Comparison of ENCODE assay signal across 30 mouse cellular contexts in the genomic region with DNA sequence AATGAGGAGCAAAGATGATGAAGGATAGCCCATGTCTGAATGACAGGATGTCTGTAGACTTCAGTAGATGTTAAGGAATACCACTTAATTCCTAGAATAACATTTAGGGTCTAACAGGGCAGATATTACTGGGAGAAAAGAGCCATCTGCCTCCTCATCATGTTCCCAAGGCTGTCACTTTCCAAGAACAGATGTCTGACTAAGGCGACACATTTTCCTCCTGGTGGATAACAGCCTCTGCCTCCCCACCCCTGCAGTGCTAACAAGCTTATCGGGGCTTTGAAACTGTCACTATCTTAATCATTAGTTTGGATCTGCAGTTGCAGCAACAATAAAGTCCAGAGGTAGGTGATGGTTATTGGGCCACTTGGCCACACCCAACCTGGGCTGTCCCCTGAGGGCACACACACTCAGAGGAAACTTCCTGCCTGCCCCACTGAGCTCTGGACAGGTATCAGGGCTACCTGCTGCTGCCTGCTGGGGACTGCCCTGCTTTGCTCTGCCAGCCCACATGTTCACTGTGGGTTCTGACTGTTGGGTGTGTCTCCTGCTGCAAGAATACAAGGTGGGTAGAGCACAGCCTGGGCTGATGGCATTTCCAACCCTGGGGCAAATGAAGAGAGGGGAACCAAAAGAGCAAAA. TPM values are rescaled to one million over a fixed set of nuclear protein-coding genes. Genes with fewer than 3 reads are reported as not detected.
DNase-seq lines count a peak whose midpoint lies in the region; ATAC-seq and TF ChIP-seq lines count a peak whose summit lies in the region.
"Had no signal": no experiment of that assay in that cellular context is flagged by ENCODE, and none has a peak within 500 bp of the region (broad histone marks: within the 10 kb centered on the region; RNA-seq: fewer than 3 reads in every experiment).

No protein-coding gene starts in this region.

- peaks cover 7% of the 10 kb centered on the region for H3K27me3 ChIP-seq in G1E (ENCODE audit: insufficient read depth, low read length)

- no peak for TF ChIP-seq CTCF in layer of hippocampus, adult 2 months (conservative IDR thresholded peaks at IDR 0.05)
- no peak for TF ChIP-seq CTCF in G1E (IDR thresholded peaks at IDR 0.05; ENCODE audit: low read depth, low read length)
- no peak for TF ChIP-seq CTCF in brain, embryonic 14.5 days (IDR thresholded peaks at IDR 0.05; ENCODE audit: borderline replicate concordance, extremely low read depth, insufficient read depth, insufficient read length)

- no peak for ATAC-seq in G1E (ENCODE audit: extremely low read depth, insufficient number of reproducible peaks, low FRiP score, poor library complexity, severe bottlenecking)
- ATAC-seq in megakaryocyte, adult 5-6 weeks (ENCODE audit: poor library complexity, severe bottlenecking), result 0 out of 2 replicates have a peak, but pooled peaks have one; percentile 6

- no peak overlapping the region for H3K4me3 ChIP-seq in layer of hippocampus, adult 2 months
- H3K4me3 ChIP-seq in G1E (ENCODE audit: low read depth, low read length), result peak overlapping the region; percentile 38; the same call in 1 of the 2 replicates
- H3K4me3 ChIP-seq: embryonic facial prominence, embryonic 12.5 days; heart, embryonic 12.5 days; liver, embryonic 13.5 days; stomach, embryonic 15.5 days had no signal

- peaks cover 16% of the 10 kb centered on the region for H3K36me3 ChIP-seq in G1E (replicated peaks)
- H3K36me3 ChIP-seq: embryonic facial prominence, embryonic 12.5 days; heart, embryonic 12.5 days; liver, embryonic 13.5 days; stomach, embryonic 15.5 days had no signal

- H3K9me3 ChIP-seq in G1E (replicated peaks), result no peaks in the 10 kb centered on the region
- H3K9me3 ChIP-seq: embryonic facial prominence, embryonic 12.5 days; heart, embryonic 12.5 days; liver, embryonic 13.5 days; stomach, embryonic 15.5 days had no signal

- H3K4me1 ChIP-seq in G1E (ENCODE audit: insufficient read depth, low read depth, low read length), result peaks cover 43% of the 10 kb centered on the region
- H3K4me1 ChIP-seq: stomach, embryonic 15.5 days had no signal

- DNase-seq in layer of hippocampus, adult 2 months (ENCODE audit: low spot score in 2 of 2), result peak; percentile 53 to 64
- no peak for DNase-seq in layer of hippocampus, postnatal 10 days (ENCODE audit: low spot score in 2 of 2)
- DNase-seq in G1E (ENCODE audit: low spot score), result no peak
- DNase-seq in brain, embryonic 14.5 days (ENCODE audit: low read depth), result peak; percentile 67
- no peak for DNase-seq in retina, postnatal 1 day
- DNase-seq in c-Kit-positive CD71-positive TER-119-positive erythroid progenitor cells, embryonic 14.5 days (ENCODE audit: low spot score), result no peak
- no peak for DNase-seq in kidney, adult 18-20 months
- DNase-seq: adrenal gland, adult 2 months; cerebellum, adult 2 months; gastrocnemius, postnatal 10 days; heart, postnatal 10 days; kidney, postnatal 25 days; liver, embryonic 13.5 days; lung, adult 2 months; lung, postnatal 14 days; midbrain, embryonic 14.5 days; thymus, adult 18-20 months; thymus, postnatal 4 days had no signal

- TF ChIP-seq POLR2A in brain, embryonic 14.5 days (IDR thresholded peaks at IDR 0.05; ENCODE audit: borderline replicate concordance, extremely low read depth, insufficient read depth, insufficient read length, poor library complexity, severe bottlenecking), result no peak

- no peak overlapping the region for H3K27ac ChIP-seq in layer of hippocampus, adult 2 months
- H3K27ac ChIP-seq: embryonic facial prominence, embryonic 12.5 days; liver, embryonic 13.5 days; stomach, embryonic 15.5 days had no signal

RNA-seq across cellular contexts. Expression of gene Ptpre, which starts 2.6 kb away (rescaled TPM):
- 10 to 100 TPM; 50.7 to 51.4 TPM for total RNA-seq in layer of hippocampus, adult 2 months (2021)
- total RNA-seq in layer of hippocampus, postnatal 10 days (2021), result 10 to 100 TPM; 50.6 to 56.8 TPM
- total RNA-seq in G1E (2014; fragmentation: Nextera tagmentation), result 154 and 161 TPM in 2 replicates
- total RNA-seq in G1E (2017), result 109 and 119 TPM in 2 replicates
- polyA plus RNA-seq in G1E (2012), result 30.5 and 31.4 TPM in 2 replicates
- polyA plus RNA-seq in brain, embryonic 14.5 days (2012; rRNA removed), result 3.3 and 6.7 TPM in 2 replicates
- total RNA-seq in megakaryocyte, adult 5-6 weeks (2015), result 86.4 and 88.1 TPM in 2 replicates
- 83.6 and 93.5 TPM in 2 replicates for total RNA-seq in megakaryocyte, adult 5-6 weeks (2017)

RNA-seq across cellular contexts. Expression of gene Clrn3, which starts 6.2 kb away (rescaled TPM):
- not detected for total RNA-seq in layer of hippocampus, adult 2 months (2021)
- total RNA-seq in layer of hippocampus, postnatal 10 days (2021), result not detected
- total RNA-seq in G1E (2014; fragmentation: Nextera tagmentation) (not detected in 2 replicates), G1E (2017) (0.06 and 0.11 TPM in 2 replicates)
- not detected in 2 replicates for polyA plus RNA-seq in G1E (2012)
- polyA plus RNA-seq in brain, embryonic 14.5 days (2012; rRNA removed), result not detected in 2 replicates
- not detected in 2 replicates for total RNA-seq in megakaryocyte, adult 5-6 weeks (2015)
- total RNA-seq in megakaryocyte, adult 5-6 weeks (2017), result 0.28 TPM in 1 of 2 replicates, not detected in the other
- total RNA-seq: adrenal gland, adult 2 months; ES-E14; gastrocnemius, postnatal 10 days; granulocyte monocyte progenitor cell, adult 5-6 weeks; heart, postnatal 10 days; left cerebral cortex, adult 18-20 months; left cerebral cortex, postnatal 25 days; megakaryocyte progenitor cell, adult 5-6 weeks had no signal
- polyA plus RNA-seq: adrenal gland, adult 2 months; cerebellum, adult 2 months; embryonic facial prominence, embryonic 12.5 days; forebrain, embryonic 11.5 days; heart, embryonic 12.5 days; hindbrain, embryonic 11.5 days; liver, embryonic 13.5 days; lung, adult 2 months; midbrain, embryonic 14.5 days; neural tube, embryonic 11.5 days had no signal

Comparison
In these comparisons a context has a peak if more than half of its experiments do, and no peak if none do; other contexts are left out.
1. DNase-seq: peak in layer of hippocampus, adult 2 months (2 of 2) and brain, embryonic 14.5 days (single experiment); none in layer of hippocampus, postnatal 10 days (0 of 2), G1E (single experiment), retina, postnatal 1 day (single experiment), c-Kit-positive CD71-positive TER-119-positive erythroid progenitor cells, embryonic 14.5 days (single experiment) and kidney, adult 18-20 months (single experiment).